Mouse (Mus musculus) neural tube, embryonic 12.5 days (tissue): ENCODE results near the gene Gm26920. TPM values are rescaled to one million over a fixed set of nuclear protein-coding genes. Genes with fewer than 3 reads are reported as not detected.
A peak's percentile ranks its signal among the peaks of the same experiment; 100 is the strongest.
"Not testable (repeated sequence)": the region's sequence is repeated elsewhere in the genome, so short reads cannot be mapped to it uniquely, and the experiment has no call there.

Source experiments
- ATAC-seq: fragments of 200-750 bp; cut with Nextera tagmentation; 2 replicates; pipeline ENCODE4 v1.8.0; 2017; ENCODE audit warnings: low read depth, mild to moderate bottlenecking, moderate TSS enrichment, moderate library complexity; ENCODE audit not compliant: low FRiP score
- H3K27ac ChIP-seq: fragments of 300-500 bp; sonication (generic); 2 replicates; pipeline ENCODE4 v1.5.1; 2016
- H3K27me3 ChIP-seq: fragments of 300-500 bp; sonication (generic); replicated peaks from 2 replicates; pipeline ENCODE4 v1.6.1; 2016; ENCODE audit warnings: mild to moderate bottlenecking
- H3K36me3 ChIP-seq: fragments of 300-500 bp; sonication (generic); 2 replicates; pipeline ENCODE4 v1.6.1; 2016; ENCODE audit warnings: mild to moderate bottlenecking
- H3K4me1 ChIP-seq: fragments of 300-500 bp; sonication (generic); 2 replicates; pipeline ENCODE4 v1.6.1; 2016
- H3K4me2 ChIP-seq: fragments of 300-500 bp; sonication (generic); replicated peaks from 2 replicates; pipeline ENCODE4 v1.6.1; 2016; ENCODE audit warnings: mild to moderate bottlenecking
- H3K4me3 ChIP-seq: fragments of 300-500 bp; sonication (generic); 2 replicates; pipeline ENCODE4 v1.5.1; 2016
- H3K9ac ChIP-seq: fragments of 300-500 bp; sonication (generic); 2 replicates; pipeline ENCODE4 v1.6.1; 2016; ENCODE audit warnings: mild to moderate bottlenecking
- H3K9me3 ChIP-seq: fragments of 300-500 bp; sonication (generic); 2 replicates; pipeline ENCODE4 v1.6.1; 2016; ENCODE audit warnings: mild to moderate bottlenecking
- WGBS: fragments of 180-500 bp; shearing (Covaris S2); methylation state at CpG from one replicate; pipeline ENCODE4 v1.1.7; 2016; 5-methylcytosine and 5-hydroxymethylcytosine counted together
- polyA plus RNA-seq: library from polyadenylated mRNA; unstranded; fragments of >200 nt; fragmentation: Nextera tagmentation; extraction: Ambion mirVana; gene quantifications from 2 replicates; pipeline ENCODE4 v1.2.1, GENCODE M21; 2016

Gene Gm26920
- polyA plus RNA-seq, result 1.4 and 3.1 TPM in 2 replicates

DNA sequence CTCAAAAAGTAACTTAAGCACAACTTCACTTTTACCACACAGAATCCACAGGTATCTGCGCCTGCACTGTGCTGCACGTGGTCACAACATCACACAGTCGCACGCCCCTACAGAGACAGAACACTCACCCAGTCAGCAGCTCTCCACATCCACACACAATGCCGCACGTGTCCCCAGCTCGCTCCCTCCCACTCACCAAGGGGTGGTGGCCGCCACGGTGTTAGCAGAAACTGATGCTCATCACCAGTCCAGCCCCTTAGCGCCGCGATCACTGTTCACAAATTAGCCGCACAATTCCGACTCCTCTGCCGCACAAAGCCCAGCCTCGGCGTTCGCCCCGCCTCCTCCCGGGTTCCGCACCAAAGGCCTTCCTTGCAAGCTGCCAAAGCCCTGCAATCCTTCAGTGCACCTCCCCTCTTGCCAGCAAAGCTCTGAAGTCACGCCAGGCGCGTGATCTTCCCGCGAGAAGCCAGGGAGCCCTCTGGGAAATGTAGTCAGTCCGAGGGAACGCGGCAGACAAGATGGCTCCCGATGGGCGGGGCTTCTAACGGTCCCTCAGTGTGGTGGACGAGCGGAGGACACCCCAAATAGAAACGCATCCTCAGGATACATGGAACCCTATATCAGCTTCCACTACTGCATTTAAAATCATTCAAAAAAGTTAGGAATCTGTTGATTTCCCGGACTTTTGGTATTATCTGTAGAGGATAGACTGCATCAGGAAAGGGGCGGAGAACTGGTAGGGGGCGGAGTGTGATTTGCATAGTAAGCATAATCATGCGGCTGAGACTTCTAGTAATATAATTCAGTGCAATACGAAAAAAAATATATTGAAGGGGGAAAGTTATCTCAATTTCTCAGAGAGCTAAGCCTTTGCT, at the start of gene Gm26920, which contains the start of gene Zfp566:
Gene Gm26920 (minus strand): TSS at position 319 of the 878 bp plus-strand sequence.
Gene Zfp566 (minus strand): TSS at position 436 of the 878 bp plus-strand sequence.
- under 1% methylated on average over 40 of the region's 40 CpGs for WGBS
- ATAC-seq, result peak; percentile 91
- H3K36me3 ChIP-seq, result peaks cover 16% of the 10 kb centered on the region

DNA sequence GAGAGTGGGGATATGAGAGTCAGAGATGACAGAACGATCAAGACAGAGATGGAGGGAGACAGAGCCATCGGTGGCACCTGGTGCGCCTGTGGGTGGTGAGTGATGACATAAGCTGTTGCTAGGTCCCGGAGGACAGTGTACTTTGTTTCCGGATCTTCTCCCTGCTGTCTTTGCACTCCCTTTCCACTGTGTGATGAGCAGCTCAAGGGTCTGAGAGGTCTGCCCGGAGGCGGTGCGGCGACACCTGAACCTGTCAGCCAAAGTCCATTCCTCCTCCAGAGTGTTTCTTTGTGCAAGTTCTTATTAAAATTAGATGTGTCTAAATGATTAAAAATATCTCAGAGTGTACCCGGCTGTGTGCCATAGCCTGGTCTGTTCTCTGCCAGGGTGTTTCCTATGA, 46.6 kb upstream of the Gm26920 start:
- Histone ChIP-seq H3K27me3 (no peaks in the 10 kb centered on the region), H3K36me3 (peaks cover 69% of the 10 kb centered on the region), H3K4me1 (no peaks in the 10 kb centered on the region), H3K4me3 (no peak overlapping the region), H3K9me3 (peaks cover 16% of the 10 kb centered on the region), H3K9ac (no peak overlapping the region), H3K4me2 (no peak overlapping the region), H3K27ac (no peak overlapping the region)
- WGBS, result 94% methylated on average over 10 of the region's 10 CpGs
- no peak for ATAC-seq

More for the DNA sequence above, at the start of gene Gm26920, which contains the start of gene Zfp566:
- peak within 1 kb of the TSS; percentile 70 for H3K9ac ChIP-seq
- peak within 1 kb of the TSS; percentile 64 for H3K4me3 ChIP-seq
- peaks cover 25% of the 10 kb centered on the region for H3K4me1 ChIP-seq
- H3K9me3 ChIP-seq, result no peaks in the 10 kb centered on the region; the same call in 1 of the 2 replicates
- H3K27ac ChIP-seq, result peak within 1 kb of the TSS; percentile 66; the same call in 1 of the 2 replicates
- peak within 1 kb of the TSS; percentile 84 for H3K4me2 ChIP-seq
- H3K27me3 ChIP-seq, result no peaks in the 10 kb centered on the region

DNA sequence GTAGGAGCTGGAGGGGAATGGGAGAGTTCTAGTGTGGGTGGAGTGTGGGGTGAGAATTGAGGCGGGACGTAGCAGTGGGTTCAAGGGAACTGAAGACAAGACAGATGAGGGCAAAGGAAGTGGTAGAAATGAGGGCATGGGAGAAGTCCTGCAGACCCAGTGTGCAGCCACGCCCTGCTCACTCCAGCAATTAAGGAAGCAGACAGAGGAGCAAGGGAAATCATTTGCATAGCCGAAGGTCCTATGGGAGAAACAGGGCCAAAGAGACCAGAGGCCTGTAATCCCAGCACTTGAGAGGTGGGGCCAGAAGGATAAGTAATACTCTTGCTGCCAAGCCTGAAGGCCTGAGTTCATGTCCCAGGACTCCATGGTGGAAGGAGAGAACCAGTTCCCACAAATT, 42.2 kb upstream of the Gm26920 start:
- no peak for ATAC-seq
- H3K27ac ChIP-seq, result no peak overlapping the region
- H3K4me3 ChIP-seq, result no peak overlapping the region
- peaks cover 77% of the 10 kb centered on the region for H3K36me3 ChIP-seq
- no peak overlapping the region for H3K4me2 ChIP-seq
- no peaks in the 10 kb centered on the region for H3K4me1 ChIP-seq
- no peak overlapping the region for H3K9ac ChIP-seq
- H3K27me3 ChIP-seq, result no peaks in the 10 kb centered on the region
- peaks cover 16% of the 10 kb centered on the region for H3K9me3 ChIP-seq
- 90% methylated on average over 4 of the region's 4 CpGs for WGBS

DNA sequence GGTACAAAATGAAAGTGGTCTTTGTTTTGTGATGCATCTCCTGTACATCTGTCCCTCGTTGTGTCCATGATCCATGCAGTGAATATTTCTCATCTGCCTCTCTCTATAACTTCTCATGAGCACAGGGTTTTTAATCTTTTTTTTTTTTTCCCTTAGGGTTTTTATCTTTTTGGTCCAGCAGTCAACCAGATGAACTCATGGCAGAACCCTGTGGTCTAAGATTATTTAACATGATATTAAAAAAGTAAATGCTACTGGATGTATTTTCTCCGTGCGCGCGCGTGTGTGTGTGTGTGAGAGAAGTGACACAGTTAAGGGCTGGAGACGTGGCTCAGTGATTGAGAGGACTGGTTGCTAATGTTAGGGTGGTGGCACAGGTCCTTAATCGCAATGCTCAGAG, 39.7 kb upstream of the Gm26920 start:
- H3K27me3 ChIP-seq, result no peaks in the 10 kb centered on the region
- peaks cover 73% of the 10 kb centered on the region for H3K36me3 ChIP-seq
- H3K4me1 ChIP-seq, result no peaks in the 10 kb centered on the region
- H3K4me2 ChIP-seq, result no peak overlapping the region
- WGBS, result 97% methylated on average over 8 of the region's 8 CpGs
- ATAC-seq, result no peak
- no peak overlapping the region for H3K4me3 ChIP-seq
- H3K9ac ChIP-seq, result no peak overlapping the region
- H3K27ac ChIP-seq, result no peak overlapping the region
- H3K9me3 ChIP-seq, result peaks cover 16% of the 10 kb centered on the region

DNA sequence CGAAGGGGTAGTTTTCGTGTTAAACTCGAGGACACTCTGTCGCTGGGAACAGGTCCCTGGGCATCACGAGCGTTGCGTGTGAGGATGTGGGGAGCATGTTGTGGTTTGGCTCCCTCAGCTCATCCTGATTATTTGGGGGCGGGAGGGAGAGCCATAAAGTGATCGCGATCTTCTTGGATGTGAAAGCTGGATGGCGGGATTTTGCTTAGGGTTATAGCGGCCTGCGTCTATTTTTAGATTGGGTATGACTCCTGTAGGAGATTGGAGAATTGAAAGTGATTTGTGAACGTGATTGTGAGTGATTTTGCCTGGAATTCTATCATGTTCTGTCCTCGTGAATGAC, 31.9 kb upstream of the Gm26920 start:
- Histone ChIP-seq H3K36me3 (peaks cover 14% of the 10 kb centered on the region), H3K4me1 (peaks cover 11% of the 10 kb centered on the region), H3K27ac (no peak overlapping the region), H3K27me3 (no peaks in the 10 kb centered on the region), H3K9ac (peak overlapping the region; percentile 79), H3K4me3 (peak overlapping the region; percentile 65), H3K4me2 (peak overlapping the region; percentile 79), H3K9me3 (0 out of 2 replicates have a peak, but pooled peaks cover 3% of the 10 kb centered on the region)
- no peak; the same call in 1 of the 2 replicates for ATAC-seq
- WGBS, result 8% methylated on average over 15 of the region's 15 CpGs

DNA sequence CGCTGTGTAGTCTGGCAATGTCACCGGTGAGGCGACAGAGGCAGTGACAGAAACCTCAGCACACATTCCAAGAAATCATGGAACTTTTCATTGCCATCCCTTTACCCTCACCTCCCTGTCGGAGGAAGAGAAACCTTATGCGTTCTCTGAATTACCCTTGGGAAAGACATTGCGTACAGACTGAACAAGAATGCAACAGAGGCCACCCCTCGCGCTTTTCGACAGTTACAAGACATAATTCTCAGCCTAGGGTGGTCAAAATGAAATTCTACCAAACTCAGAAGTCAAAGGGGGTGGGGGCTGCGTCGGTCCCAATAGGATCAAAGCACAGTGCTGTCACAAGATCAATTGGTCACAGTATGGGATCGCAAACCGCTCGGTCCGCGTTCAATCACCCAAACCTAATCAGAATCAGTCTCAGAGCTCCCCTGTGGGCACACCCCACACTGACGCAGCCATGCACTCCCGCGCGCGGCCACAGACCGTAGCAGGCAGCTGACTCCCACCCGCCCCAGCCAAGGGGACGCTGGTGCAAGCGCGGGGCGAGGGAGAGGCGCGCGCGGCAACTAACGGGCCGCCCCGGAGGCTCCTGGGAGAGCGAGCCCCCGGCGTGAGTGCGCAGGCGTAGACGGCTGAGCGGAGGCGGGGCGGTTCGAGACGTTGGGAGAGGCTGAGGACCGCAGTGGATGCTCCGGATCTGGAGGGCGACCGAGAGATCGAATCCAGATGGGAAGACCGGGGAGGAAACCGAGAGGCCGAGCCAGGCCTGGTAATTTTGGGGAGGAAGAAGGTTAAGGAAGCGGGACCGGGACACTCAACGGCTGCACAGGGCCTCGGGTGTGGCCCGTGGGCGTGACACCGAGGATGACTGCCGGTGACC, 31.3 kb upstream of the Gm26920 start, which contains the start of gene Zfp382:
Gene Zfp382 (plus strand): TSS at position 635 of the 880 bp plus-strand sequence.
- ATAC-seq, result peak; percentile 97
- WGBS, result under 1% methylated on average over 61 of the region's 61 CpGs
- peaks cover 11% of the 10 kb centered on the region for H3K4me1 ChIP-seq
- H3K9ac ChIP-seq, result peak within 1 kb of the TSS; percentile 79
- H3K4me2 ChIP-seq, result peak within 1 kb of the TSS; percentile 79
- H3K27me3 ChIP-seq, result no peaks in the 10 kb centered on the region
- peak within 1 kb of the TSS; percentile 67 for H3K27ac ChIP-seq
- H3K9me3 ChIP-seq, result 0 out of 2 replicates have a peak, but pooled peaks cover 3% of the 10 kb centered on the region
- H3K4me3 ChIP-seq, result peak within 1 kb of the TSS; percentile 65
- H3K36me3 ChIP-seq, result 0 out of 2 replicates have a peak, but pooled peaks cover 8% of the 10 kb centered on the region

DNA sequence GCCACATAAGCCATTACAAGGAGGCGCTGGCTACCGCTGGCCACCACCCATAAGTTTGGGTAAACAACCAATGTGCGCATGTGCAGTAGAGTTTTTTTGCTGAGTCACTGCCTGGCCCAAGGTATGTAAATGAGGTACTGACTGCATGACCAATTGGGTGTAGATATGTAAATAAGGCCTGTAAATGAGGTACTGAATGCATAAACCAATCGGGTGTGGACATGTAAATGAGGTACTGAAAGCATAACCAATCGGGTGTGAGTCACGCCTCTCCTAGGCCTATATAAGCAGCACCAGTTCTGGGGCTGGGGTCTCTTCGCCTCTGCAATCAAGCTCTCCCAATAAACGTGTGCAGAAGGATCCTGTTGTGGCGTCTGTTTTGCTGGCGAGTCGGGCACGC, 27.7 kb upstream of the Gm26920 start:
- H3K36me3 ChIP-seq, H3K4me3 ChIP-seq, H3K4me1 ChIP-seq, H3K9ac ChIP-seq, H3K27me3 ChIP-seq, ATAC-seq, H3K27ac ChIP-seq, H3K4me2 ChIP-seq: not testable (repeated sequence)
- WGBS, result 94% methylated on average over 12 of the region's 12 CpGs
- peaks cover 18% of the 10 kb centered on the region for H3K9me3 ChIP-seq

DNA sequence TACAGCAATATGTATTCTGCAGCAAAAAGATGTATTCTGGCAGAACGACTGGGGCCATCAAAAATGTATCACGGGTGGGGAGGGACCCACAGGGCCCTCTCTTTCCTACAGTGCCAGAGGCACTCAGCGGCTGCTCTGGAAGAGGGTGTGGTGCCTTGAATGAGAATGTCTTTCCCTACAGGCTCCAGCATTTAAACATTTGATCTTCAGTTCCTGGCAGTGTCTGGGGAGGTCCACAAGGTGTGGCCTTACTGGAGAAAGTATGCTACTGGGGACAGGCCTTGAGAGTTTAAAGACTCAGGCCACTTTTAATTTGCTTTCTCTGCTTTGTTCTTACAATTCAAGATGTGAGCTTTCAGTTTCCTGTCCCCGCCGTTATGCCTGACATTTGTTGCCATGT, 25.9 kb upstream of the Gm26920 start:
- Histone ChIP-seq H3K36me3 (no peaks in the 10 kb centered on the region), H3K4me3 (no peak overlapping the region), H3K4me2 (no peak overlapping the region), H3K9ac (no peak overlapping the region), H3K4me1 (no peaks in the 10 kb centered on the region), H3K27ac (no peak overlapping the region), H3K9me3 (peaks cover 18% of the 10 kb centered on the region), H3K27me3 (no peaks in the 10 kb centered on the region)
- ATAC-seq, result no peak
- WGBS, result 97% methylated on average over 5 of the region's 5 CpGs

DNA sequence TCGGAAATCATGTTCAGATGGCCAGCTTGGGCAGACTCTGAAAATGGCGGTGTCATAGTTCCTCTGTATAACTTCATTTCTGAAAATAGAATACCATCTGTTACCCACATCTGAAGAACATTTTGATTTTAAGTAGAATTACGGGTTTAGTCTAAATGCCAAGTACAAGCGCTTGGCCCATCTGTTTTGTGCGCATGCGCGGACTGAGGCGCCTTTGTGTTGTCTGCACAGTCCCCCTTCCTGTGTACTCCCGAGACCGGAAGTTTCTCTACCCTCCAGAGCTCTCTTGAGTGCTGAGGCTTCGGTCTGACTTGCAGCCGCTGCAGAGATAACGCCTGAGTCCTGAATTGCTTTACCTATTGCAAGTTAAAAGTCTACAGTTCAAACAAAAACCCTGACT, 9.1 kb upstream of the Gm26920 start:
- H3K9ac ChIP-seq, result no peak overlapping the region
- H3K4me2 ChIP-seq, result no peak overlapping the region
- no peak for ATAC-seq
- H3K9me3 ChIP-seq, result peaks cover 22% of the 10 kb centered on the region
- H3K27me3 ChIP-seq, result no peaks in the 10 kb centered on the region
- no peak overlapping the region for H3K4me3 ChIP-seq
- H3K27ac ChIP-seq, result no peak overlapping the region
- 98% methylated on average over 13 of the region's 13 CpGs for WGBS
- peaks cover 63% of the 10 kb centered on the region for H3K36me3 ChIP-seq
- H3K4me1 ChIP-seq, result peaks cover 6% of the 10 kb centered on the region

DNA sequence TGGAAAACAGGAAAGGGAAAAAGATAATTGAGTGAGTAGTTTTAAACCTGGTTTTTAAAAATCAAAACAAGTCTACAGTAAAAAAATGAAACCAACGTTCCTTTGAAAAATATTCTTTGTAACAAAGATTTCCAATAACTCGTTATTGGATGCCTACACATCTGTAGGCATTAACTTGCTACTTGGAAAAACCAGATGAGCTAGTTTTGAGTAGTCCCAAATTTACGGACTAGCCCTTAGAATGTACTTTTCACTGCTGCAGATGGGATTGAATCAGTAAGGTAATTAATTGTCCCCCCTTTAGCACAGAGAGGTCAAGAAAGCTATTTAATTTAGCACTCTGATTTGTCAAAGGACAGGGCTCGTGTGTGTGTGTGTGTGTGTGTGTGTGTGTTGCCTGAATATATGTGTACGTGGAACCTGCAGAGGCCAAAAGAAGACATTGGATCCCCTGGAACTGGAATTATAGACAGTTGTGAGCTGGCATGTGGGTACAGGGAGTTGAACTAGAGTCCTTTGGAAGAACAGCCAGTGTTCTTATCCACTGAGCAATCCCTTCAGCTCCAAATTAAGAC, 5.4 kb upstream of the Gm26920 start:
- Histone ChIP-seq H3K9me3 (no peaks in the 10 kb centered on the region; the same call in 1 of the 2 replicates), H3K4me3 (peak overlapping the region; percentile 54), H3K27me3 (no peaks in the 10 kb centered on the region), H3K9ac (peak overlapping the region; percentile 83), H3K4me2 (peak overlapping the region; percentile 67), H3K4me1 (peaks cover 10% of the 10 kb centered on the region), H3K36me3 (peaks cover 32% of the 10 kb centered on the region), H3K27ac (no peak overlapping the region)
- ATAC-seq, result no peak
- 8% methylated on average over 5 of the region's 5 CpGs for WGBS

DNA sequence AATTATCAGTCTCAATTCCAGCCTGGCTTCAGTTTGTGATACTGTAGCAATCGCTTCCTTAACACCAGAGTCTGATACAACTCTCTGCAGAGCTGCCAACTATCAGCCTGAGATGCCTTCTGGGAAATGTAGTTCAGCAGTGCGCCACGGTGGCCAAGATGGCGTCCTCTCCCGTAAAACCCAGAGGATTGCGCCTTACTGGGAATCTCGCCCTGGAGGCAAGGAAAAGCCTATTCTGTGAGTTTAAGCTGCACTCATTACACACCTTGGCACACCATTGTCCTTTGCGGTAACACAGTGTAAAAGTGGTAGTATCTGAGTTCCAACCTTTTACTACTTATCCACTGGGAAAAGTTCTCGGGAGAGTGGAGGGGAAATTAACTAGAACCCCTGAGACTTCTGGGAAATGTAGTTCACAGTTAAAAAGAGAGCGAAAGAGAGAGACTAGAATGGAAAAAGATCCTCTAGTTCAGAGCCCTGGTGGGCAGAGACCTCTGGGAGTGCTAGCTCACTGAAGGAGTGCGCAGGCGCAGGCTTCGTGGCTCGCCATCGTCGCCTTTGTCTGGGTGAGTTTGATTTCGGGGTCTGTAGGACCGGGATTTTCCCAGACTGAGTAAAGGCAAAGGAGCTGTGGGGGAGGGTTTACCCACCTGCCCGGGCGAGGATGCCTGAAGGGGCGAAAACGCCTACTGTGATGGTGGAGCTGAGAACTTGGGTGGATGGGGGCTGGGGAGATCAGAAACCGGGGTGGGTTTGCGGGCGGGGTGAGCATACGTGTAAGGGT, 4.6 kb upstream of the Gm26920 start, which contains the start of gene Zfp260:
Gene Zfp260 (plus strand): TSS at position 132 of the 784 bp plus-strand sequence.
- WGBS, result under 1% methylated on average over 26 of the region's 26 CpGs
- ATAC-seq, result peak; percentile 77
- no peaks in the 10 kb centered on the region; the same call in 1 of the 2 replicates for H3K9me3 ChIP-seq
- no peaks in the 10 kb centered on the region for H3K27me3 ChIP-seq
- H3K9ac ChIP-seq, result peak within 1 kb of the TSS; percentile 83
- H3K4me1 ChIP-seq, result peaks cover 10% of the 10 kb centered on the region
- H3K27ac ChIP-seq, result peak within 1 kb of the TSS; percentile 87
- peak within 1 kb of the TSS; percentile 54 for H3K4me3 ChIP-seq
- peak within 1 kb of the TSS; percentile 67 for H3K4me2 ChIP-seq
- H3K36me3 ChIP-seq, result peaks cover 24% of the 10 kb centered on the region
